Mouse (Mus musculus): ENCODE results near the gene Utp3. TPM values are rescaled to one million over a fixed set of nuclear protein-coding genes. Genes with fewer than 3 reads are reported as not detected.
A peak's percentile ranks its signal among the peaks of the same experiment; 100 is the strongest.

The Utp3 gene
- total RNA-seq, 4 experiments from 2014 or later = 17.8 to 25.6 (median 21.5) TPM

DNA sequence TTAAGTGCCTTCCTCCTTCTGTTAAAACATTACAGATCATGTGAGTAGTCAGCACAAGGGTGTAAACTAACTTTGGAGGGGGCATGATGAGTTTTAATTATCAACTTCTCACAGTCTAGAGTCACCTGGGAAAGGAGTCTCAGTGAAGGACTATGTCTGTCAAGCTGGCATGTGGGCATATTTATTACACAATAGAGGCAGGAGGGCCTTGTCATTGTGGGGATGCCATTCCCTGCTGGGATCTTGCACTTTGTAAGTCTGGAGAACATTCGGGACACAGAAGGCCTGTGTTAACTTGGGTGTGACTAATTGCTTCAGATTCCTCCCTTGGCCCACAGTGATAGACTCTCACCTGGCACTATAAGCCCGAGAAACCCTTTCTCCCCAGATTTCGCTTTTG is 15.3 kb downstream of the Utp3 start:
- no peak for DNase-seq (ENCODE audit: low spot score)

DNA sequence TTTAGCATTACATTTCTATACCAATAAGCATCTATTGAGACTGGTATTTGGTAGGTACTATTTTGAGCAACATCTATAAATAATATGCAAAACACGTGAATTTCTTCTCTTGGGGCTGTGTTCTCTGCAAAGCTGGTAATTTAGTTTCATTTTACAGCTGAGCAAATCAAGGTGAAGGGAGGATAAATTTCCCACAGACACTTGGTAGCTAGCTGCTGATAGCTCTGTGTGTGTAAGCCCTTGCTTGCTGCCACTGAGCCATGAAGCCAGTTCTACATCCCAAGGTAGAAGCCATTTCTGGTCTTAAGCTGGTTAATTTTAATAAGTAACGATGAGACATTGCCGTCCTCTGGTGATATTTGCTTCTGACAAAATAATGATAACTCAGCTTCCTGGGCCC is 20.6 kb downstream of the Utp3 start:
- no peak for DNase-seq (ENCODE audit: low spot score)

DNA sequence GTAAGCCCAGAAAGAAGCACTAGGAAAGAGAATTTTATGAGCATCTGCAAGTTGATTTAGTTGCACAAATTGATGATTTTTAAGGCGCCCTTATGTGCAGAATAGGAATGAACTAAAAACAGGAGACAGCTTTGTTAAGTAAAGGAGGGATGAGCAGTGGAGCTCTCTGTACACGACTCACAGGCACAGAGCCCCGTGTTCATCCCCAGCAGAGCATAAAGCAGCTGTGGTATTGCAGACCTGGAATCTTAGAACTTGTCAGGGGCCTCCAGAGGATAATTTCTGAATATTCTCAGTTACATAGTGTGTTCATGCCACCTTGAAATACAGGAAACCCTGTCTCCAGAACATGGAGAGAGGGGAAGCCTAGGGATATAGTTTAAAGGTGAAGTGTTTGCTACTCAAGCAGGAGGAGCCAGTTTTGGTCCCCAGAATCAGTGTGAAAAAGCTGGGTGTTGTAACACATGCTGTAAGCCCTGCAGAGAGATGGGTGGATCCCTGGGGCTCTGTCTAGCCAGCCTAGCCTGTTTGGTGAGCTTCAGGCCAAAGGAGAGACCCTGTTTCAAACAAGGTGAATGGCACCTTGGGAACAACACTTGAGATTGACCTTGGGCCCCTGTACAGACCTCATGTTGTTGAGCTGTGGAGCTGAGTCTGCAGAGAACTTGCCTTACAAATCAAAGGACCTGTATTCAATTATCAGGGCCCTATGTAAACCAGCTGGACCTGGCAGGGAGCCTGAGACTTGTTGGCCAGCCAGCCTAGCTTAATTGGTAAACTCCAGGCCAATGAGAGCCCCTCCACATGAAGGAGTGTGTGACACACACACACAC is 21.5 kb downstream of the Utp3 start:
- DNase-seq (ENCODE audit: low spot score) = no peak

DNA sequence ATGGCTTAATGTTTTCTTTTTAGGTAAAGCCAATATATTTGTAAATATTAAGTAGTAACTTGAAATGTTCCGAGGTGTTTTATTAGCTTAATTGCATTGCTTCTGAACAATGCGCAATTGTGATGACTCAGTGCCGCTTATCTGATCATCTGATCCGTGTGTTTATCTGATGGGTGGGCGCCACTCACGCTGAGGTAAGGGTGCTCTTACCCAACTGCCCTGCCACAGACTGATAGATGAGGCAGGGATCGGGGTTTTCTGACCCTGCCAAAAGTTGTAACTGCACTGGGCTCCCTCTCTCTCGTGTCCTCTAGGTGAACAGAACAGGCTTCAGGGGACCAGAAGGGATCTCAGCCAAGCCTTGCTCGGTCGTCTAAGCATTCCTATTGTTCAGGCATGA is 26.4 kb downstream of the Utp3 start:
- DNase-seq (ENCODE audit: low spot score) = no peak

DNA sequence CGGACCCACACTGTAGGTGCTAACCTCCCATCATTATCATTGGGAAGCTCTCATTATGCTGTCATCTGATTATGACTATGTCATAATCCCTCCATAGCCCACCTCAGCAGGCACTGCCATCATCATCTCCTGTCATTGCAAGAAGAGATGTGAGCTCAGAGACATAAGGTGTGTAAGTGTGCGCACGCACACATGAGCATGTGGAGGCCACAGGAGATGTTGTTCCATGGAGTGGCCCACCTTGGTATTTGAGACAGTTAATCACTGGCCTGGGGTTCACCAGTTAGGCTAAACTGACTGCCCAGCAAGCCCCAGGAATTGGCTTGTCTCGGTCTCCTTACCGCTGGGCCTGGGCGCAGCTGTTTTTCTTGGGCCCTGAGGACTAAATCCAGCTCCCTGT is 27.1 kb downstream of the Utp3 start:
- DNase-seq (ENCODE audit: low spot score) = no peak

DNA sequence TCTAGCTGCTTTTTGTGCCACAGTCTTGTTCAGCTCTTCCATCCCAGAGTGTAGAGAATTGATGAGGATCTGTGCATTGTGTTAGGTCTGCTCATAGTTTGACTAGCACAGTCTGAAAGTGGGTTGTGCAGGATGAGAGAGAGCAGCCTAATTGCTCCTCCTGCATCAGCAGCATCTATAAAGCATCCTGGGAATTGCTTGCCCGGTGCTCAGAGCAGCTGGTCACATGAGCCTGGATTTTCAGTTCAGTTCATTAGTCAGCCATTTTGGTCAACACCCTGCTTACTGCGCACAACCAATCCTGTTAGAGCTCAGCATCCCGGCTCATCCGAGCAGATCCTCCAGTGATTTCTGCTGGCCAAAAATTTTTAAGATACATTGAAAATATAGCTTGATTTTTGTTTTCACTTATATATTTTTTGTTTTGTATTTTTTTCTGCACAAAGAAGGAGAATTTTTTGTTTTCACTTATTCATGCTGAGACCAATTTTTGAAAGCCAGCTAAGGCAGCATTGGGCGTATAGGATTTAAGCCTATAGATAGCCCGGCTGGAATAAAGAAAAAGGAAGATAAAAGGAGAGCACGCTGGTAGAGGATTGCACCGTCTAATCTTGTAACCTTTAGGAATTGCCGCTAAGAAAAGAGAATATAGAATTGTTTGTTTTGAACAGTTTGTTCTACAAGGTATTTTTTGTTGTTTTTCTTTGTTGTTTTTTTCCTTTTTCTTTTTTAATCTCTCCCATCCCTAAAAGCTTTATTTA is 29.2 kb downstream of the Utp3 start:
- DNase-seq (ENCODE audit: low spot score) = peak; percentile 31

DNA sequence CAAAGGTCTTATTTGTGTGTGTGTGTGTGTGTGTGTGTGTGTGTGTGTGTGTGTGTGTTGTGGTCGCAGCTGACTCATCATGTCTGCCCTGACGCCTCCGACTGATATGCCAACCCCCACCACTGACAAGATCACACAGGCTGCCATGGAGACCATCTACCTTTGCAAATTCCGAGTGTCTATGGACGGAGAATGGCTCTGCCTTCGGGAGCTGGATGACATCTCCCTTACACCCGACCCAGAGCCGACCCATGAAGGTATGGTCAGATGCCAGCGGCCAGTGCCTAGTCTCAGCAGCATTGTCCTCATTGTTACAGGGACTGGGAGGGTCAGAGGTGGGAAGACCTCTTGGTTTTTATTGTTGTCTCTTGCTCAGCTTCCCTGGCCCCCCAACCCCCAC is 29.8 kb downstream of the Utp3 start:
- no peak for DNase-seq (ENCODE audit: low spot score)

DNA sequence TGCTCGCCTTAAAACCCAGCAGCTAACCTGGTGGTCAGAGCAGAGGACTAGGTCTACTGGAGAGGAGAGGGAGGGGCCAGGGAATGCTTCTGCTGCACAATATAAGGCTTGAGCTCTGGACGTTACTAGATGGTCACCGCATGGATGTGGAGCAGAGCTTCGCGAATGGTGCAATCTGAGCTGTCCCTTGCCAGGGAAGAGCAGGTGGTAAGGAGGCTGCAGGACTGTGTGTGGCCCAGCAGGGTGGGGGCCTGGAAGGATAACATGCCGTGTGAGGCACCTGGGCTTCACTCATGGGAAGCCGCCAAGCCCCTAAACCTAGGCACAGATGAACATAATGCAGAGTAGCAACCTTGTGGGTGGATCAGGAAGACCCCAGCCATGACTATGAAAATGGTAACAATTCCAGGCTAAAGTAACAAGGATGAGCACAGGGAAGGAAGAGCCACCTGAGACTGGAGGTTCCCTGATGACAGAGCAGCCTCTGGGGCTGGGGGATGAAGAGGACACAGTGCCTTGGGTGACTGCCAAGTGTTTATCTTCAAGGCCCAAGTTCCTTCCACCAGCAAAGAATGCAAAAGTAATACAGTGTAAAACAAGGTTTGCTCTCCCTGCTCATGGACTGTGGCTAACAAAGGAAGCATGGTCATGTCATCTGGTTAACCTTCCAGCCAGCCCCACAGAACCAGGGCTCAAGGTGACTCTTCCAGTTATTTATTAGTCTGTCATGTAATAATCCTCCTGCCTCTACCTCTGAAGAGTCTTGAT is 32.3 kb downstream of the Utp3 start:
- DNase-seq (ENCODE audit: low spot score) = no peak

DNA sequence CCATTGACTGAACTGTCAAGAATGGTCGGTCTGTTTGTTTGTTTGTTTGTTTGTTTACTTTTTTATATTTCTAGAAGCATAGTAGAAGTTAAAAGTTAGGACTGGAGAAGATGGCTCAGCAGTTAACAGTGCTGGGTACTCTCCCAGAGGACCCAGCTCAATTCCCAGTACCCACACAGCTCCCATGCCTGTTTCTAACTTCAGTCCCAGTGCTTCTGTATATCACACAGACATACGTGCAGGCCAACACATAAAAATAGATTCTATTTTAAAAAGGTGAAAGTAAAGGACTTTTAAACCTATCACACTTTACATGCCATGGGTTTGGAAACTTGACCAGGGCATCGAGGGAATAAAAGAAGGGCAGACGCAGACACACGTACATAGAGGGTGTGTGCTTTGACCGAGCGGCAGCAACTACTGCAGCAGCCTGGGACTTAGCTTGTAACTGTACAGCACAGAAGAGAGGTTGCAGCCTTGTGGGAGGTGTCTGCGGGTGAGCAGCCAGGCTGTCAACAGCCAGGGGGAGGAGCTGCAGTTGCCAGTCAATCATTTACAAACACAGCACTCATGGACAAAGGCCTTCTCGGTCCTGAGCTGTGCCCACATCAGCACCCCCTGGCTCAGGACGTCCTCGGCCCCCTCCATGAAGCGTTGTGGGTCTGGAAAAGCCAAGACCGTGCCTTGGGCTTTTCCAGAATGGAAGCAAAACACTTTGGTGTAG is 33.1 kb downstream of the Utp3 start:
- DNase-seq (ENCODE audit: low spot score) = peak; percentile 7

DNA sequence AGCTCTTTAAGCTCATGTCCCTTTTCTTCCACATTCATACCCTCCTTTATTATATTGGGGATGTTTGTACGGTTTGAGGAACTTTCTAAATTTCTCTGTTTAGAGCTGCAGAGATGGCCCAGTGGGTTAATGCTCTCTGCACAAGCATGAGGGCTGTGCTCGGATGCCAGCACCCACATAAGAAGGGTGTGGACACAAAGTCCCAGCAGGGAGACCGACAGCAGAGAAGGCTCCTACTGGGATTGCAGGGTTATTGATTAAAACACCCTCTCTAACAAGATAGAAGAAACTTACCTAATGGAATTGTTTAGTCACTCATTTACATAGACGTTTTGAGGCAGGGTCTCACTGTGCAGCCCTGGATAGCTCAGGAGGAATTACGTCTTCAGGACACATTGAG is 34.2 kb downstream of the Utp3 start:
- no peak for DNase-seq (ENCODE audit: low spot score)

DNA sequence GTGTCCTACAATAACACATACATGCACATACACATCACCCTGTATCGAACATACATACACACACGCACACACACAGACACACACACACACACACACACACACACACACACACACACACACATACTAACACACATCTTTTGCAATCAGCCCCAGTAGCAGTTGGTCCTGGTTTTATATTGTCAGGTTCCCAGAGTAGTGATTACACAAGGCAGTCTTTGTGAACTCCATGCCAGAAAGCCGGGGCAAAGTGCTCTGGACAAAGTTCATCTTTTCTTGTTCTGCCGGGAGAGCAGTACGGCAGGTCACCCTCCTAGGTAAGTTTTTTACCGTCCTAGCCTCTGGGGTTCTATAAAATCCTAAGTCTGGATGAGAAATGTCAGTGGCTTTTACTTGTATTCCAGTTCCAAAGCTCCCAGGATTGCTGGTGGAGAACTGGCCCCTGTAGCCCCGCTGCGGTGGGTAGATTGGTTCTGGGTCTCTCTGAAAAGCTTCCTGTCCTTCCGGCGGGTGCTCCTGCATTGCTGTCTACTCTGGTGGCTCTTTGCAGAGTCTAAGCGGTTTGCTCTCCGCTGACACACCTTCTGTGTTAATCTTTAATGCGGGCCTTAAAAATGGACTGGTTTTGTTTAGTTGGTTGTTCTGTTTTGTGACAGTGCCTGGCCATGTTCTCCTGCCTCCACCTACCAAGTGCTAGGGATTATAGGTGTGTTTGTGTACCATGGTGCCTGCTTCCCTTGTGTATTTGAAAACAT is 39.3 kb downstream of the Utp3 start:
- no peak for DNase-seq (ENCODE audit: low spot score)

DNA sequence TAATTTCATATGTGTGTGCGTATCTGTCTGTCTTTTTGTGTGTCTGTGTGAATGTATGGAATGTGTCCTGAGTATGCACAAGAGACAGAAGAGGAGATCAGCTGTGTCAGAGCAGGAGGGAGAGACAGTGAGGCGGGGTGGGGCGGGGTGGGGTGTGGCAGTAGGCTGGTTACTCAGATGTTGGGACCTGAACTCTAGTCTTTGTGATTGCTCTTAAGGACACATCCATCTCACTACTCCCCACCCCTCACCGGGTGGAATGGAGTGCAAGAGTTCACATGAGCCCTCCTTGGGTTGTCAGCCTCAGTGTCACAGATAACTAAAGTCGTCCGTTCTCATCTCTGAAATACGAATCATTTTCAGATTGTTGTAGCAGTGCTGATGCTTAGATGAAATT is 39.9 kb downstream of the Utp3 start:
- DNase-seq (ENCODE audit: low spot score) = no peak

DNA sequence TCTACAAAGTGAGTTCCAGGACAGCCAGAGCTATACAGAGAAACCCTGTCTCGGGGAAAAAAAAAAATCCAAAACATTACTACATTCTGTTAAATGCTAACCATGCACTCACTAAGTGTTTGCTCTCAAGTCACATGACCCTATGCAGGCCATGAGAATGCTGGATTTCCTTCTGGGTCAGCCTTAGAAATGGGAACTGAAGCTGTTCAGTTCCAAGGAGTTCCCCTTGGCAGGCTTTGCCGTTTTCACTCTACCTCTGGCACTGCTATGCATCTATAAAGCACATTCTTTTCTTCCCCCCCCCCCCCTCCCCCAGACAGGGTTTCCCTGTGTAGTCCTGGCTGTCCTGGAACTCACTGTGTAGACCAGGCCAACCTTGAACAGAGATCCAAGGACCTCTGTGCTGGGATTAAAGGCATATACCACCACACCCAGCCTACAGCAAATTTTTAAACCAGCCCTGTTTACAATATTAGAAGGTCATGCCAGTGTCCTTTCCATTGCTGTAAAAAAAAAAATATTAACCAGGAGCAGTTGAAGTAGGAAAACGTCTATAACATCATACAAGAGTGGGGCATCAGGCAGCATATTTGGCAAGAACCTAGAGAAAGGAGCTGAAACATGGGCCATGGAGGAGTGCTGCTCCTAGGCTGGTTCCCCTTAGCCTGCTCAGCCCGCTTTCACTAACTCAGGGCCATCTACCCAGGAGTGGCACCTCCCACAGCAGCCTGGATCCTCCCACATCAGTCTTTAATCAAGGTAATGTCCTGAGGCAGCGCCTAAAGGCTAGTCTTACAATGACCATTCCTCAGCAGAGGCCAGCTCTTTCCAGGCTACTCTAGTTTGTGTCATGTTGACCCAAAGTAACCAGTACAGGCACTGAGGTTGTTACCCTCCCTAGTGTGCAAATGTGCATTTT is 41.5 kb downstream of the Utp3 start:
- peak; percentile 2 for DNase-seq (ENCODE audit: low spot score)

DNA sequence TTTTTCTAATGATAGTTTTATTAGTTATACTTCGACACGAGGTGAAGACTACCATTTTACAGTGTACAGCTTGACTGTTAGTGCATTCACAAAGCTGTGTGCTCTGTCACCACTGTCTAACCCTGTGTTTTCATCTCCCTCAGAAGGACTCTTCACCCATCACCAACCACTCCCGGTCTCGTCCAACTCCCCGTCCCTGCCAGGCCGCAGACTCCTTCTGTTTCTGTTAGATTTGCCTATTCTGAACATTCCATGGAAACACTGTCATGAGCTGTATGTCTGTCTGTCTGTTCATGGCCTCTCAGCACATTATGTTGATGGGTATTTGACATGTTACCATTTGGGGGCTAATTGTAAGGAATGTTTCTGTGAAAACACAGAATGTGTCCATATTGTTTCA is 44.7 kb downstream of the Utp3 start:
- DNase-seq (ENCODE audit: low spot score) = no peak

DNA sequence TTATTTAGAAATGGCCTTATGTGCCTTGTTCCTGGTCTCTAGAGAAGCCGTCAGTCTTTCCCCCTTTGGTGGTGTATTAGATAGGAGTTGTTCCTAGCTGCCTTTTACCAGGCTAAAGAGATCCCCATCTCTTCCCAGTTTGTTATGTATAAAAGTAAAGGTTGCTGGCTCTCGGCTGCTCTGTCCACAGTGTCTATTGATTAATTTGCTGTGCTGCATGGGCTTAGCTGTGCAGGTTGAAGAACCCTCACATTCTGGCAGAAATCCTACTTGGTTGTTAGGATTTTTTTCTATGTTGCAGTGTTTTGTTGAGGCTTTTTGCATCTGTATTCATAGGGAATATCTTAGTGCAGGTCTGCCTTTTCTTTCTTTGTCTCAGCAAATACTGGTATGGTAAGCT is 47.8 kb downstream of the Utp3 start:
- no peak for DNase-seq (ENCODE audit: low spot score)

DNA sequence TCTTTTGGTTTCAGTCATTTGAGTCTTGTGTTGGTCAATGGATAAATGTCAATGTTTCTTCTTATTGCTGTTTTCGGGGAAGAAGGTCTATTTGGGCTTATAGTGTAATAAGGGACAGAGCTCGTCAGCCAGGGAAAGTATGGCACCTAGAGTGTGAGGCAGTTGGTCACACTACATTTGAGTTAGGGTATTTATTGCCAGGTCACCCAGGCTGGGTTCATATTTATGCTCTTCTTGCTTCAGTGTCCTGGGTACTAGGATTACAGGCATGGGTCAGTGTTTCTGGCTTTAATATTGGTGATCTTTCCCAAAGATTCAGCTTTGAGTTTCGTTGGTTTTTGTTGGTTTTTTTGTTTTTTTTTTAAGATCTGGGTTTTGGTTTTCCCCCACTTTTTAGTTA is 48.5 kb downstream of the Utp3 start:
- no peak for DNase-seq (ENCODE audit: low spot score)

DNA sequence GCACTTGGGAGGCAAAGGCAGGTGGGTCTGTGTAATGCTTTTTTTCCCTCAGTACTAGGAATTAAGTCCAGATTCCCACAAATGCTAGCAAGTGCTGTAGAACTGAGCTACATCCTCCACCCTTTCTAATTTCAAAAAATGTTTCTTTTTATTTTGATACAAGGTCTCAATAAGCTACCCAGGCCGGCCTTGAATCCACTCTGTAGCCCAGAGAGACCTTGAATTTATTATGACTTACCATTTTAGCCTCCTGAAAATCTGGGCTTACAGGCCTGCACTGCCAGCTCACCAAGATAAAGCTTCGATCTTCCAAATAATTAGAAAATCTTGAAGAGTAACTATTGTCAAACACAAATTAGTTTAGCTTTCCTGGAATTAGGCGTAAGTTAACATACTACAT is 49.8 kb downstream of the Utp3 start:
- no peak for DNase-seq (ENCODE audit: low spot score)

DNA sequence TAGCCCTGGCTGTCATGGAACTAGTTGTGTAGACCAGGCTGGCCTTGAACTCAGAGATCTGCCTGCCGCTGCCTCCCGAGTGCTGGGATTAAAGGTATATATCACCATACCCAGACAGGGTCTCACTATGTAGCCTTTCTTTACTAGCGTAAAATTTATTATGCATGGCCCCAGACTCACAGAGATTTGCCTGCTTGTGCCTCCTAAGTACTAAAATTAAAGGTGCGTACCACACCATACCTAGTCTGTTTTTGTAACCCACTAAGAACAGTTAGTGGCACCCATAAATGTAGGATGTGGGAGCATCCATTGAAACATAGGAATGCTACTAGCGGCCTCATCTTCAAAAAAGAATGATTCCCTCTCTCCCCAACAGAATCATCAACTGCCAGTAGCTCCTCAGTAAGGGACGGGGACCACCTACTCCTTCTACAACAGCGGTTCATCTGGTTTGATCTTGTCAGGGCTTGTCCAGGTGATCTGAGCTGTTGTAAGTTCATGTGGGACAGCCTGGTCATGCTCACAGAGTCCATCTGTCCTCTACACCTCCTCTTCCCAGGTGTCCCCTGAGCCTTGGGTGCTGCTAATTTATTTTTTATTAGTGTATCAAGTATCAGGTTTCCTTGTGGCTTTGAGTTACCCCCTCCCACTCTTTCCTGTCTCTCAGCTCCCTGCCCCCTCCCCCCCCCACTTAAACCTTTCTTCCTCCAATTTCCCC is 50.5 kb downstream of the Utp3 start:
- DNase-seq (ENCODE audit: low spot score) = no peak

All from heart, adult 8-10 months (tissue).